Comparison of ENCODE assay signal across 24 mouse cellular contexts in the genomic region with DNA sequence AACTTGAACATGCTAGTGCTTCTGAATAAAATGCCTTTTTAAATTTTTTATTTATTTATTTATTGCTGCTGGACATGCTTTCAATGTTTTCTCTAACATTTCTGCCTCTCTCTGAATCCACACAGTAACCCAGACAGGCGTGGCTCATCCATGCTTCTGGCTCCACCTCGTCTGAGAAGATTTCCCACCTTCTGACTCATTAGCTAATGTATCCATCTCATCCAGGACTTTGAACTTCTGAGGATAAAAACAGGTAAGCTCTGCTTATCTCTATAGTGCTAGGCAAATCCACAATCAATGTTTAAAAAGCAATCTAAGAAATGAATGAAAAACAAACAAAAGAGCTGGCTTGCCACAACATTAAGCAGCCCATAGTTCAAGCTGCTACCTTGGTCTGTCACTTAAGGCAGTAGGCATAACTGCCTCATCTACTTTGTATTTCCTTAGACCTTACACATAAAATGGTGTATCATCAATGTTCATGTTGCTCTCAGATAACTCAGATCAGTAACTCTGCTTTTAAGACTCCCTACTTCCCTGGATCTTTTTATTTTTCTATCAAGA.
"Had no signal": no experiment of that assay in that cellular context is flagged by ENCODE, and none has a peak within 500 bp of the region (broad histone marks: within the 10 kb centered on the region; RNA-seq: fewer than 3 reads in every experiment).

No protein-coding gene starts in this region.

- H3K9me3 ChIP-seq: kidney, embryonic 15.5 days; limb, embryonic 12.5 days; limb, embryonic 15.5 days; liver, embryonic 12.5 days; liver, embryonic 15.5 days; neural tube, embryonic 12.5 days; neural tube, embryonic 15.5 days had no signal

- ATAC-seq: hindbrain, postnatal 0 days; inflammation-experienced regulatory T-cells, adult 6 months; liver, embryonic 12.5 days had no signal

- H3K4me2 ChIP-seq: kidney, embryonic 15.5 days; limb, embryonic 12.5 days; limb, embryonic 15.5 days; liver, embryonic 12.5 days; liver, embryonic 15.5 days; midbrain, embryonic 11.5 days; neural tube, embryonic 12.5 days; neural tube, embryonic 15.5 days had no signal

- H3K9ac ChIP-seq: kidney, embryonic 15.5 days; limb, embryonic 12.5 days; limb, embryonic 15.5 days; liver, embryonic 12.5 days; liver, embryonic 15.5 days; neural tube, embryonic 12.5 days; neural tube, embryonic 15.5 days had no signal

- DNase-seq: kidney, adult 8-10 months; kidney, postnatal 10 days; kidney, postnatal 4 days; layer of hippocampus, adult 9-11 months; lung, adult 2 months; lung, postnatal 4 days; midbrain, embryonic 14.5 days; right cerebral cortex, adult 18-20 months; right cerebral cortex, postnatal 14 days; spleen, adult 18-20 months; thymus, adult 18-20 months; thymus, postnatal 14 days; thymus, postnatal 4 days had no signal

- H3K4me3 ChIP-seq: kidney, embryonic 15.5 days; layer of hippocampus, adult 2 months; limb, embryonic 12.5 days; limb, embryonic 15.5 days; liver, embryonic 12.5 days; liver, embryonic 15.5 days; neural tube, embryonic 12.5 days; neural tube, embryonic 15.5 days had no signal

- H3K36me3 ChIP-seq: kidney, embryonic 15.5 days; limb, embryonic 12.5 days; limb, embryonic 15.5 days; liver, embryonic 12.5 days; liver, embryonic 15.5 days; neural tube, embryonic 12.5 days; neural tube, embryonic 15.5 days had no signal

- H3K4me1 ChIP-seq: kidney, embryonic 15.5 days; limb, embryonic 12.5 days; limb, embryonic 15.5 days; liver, embryonic 12.5 days; liver, embryonic 15.5 days; neural tube, embryonic 12.5 days; neural tube, embryonic 15.5 days had no signal

- H3K27me3 ChIP-seq: kidney, embryonic 15.5 days; limb, embryonic 12.5 days; limb, embryonic 15.5 days; liver, embryonic 12.5 days; liver, embryonic 15.5 days; neural tube, embryonic 12.5 days; neural tube, embryonic 15.5 days had no signal

- H3K27ac ChIP-seq: hindbrain, postnatal 0 days; kidney, embryonic 15.5 days; layer of hippocampus, adult 2 months; limb, embryonic 12.5 days; limb, embryonic 15.5 days; liver, embryonic 12.5 days; liver, embryonic 15.5 days; neural tube, embryonic 12.5 days; neural tube, embryonic 15.5 days had no signal
